ENCODE assay signal across 32 mouse cellular contexts in the genomic region with DNA sequence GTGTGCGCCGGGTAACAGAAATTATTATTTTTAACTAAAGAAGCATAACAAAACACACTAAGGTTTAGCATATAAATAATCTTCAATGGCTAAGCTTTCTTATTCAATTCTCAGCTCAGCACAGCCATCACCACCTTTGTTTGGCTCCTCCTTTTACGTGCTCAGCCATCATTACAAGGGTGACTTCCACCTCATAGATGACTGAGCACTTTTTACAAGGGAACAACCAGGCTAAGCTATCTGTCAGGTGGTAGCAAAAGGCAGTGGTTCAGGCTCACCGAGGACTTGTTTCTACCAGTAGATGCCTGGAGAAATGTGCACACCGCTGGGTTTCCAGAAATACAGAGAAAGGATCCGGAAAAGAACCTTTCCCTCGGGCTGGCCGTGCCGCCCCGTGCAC. TPM values are rescaled to one million over a fixed set of nuclear protein-coding genes. Genes with fewer than 3 reads are reported as not detected.
"Had no signal": no experiment of that assay in that cellular context is flagged by ENCODE, and none has a peak within 500 bp of the region (broad histone marks: within the 10 kb centered on the region; RNA-seq: fewer than 3 reads in every experiment).

No protein-coding gene starts in this region.

- H3K36me3 ChIP-seq: liver, embryonic 13.5 days; midbrain, embryonic 10.5 days; midbrain, embryonic 13.5 days; neural tube, embryonic 13.5 days had no signal

- H3K9me3 ChIP-seq: liver, embryonic 13.5 days; megakaryocyte, embryonic 14.5 days; midbrain, embryonic 10.5 days; midbrain, embryonic 13.5 days; neural tube, embryonic 13.5 days had no signal

- DNase-seq: kidney, adult 18-20 months; kidney, adult 9 months; kidney, postnatal 25 days; layer of hippocampus, adult 9-11 months; liver, embryonic 13.5 days; lung, embryonic 14.5 days; thymus, adult 18-20 months; thymus, postnatal 14 days; thymus, postnatal 4 days had no signal

- H3K4me1 ChIP-seq: liver, embryonic 13.5 days; megakaryocyte, embryonic 14.5 days; midbrain, embryonic 13.5 days had no signal

- H3K27ac ChIP-seq: layer of hippocampus, adult 2 months; left cerebral cortex, adult 2 months; liver, embryonic 13.5 days; macrophage; midbrain, embryonic 10.5 days; midbrain, embryonic 13.5 days; neural tube, embryonic 13.5 days had no signal

- H3K9ac ChIP-seq: liver, embryonic 13.5 days; lung, embryonic 14.5 days; midbrain, embryonic 13.5 days; neural tube, embryonic 13.5 days had no signal

- ATAC-seq: lung, postnatal 0 days; midbrain, embryonic 13.5 days; midbrain, embryonic 16.5 days had no signal

- H3K27me3 ChIP-seq: liver, embryonic 13.5 days had no signal

- H3K4me3 ChIP-seq: layer of hippocampus, adult 2 months; left cerebral cortex, adult 2 months; liver, embryonic 13.5 days; megakaryocyte, embryonic 14.5 days; midbrain, embryonic 10.5 days; midbrain, embryonic 13.5 days; myocyte; neural tube, embryonic 13.5 days had no signal

- H3K4me2 ChIP-seq: liver, embryonic 13.5 days; lung, embryonic 14.5 days; midbrain, embryonic 13.5 days; neural tube, embryonic 13.5 days had no signal

RNA-seq across cellular contexts. Expression of gene Gm5089, which starts 16.9 kb away (rescaled TPM):
- total RNA-seq: liver, adult 2 months; monocyte, adult 5-6 weeks; neutrophil, adult 5-6 weeks had no signal
- polyA plus RNA-seq: kidney, embryonic 16.5 days; large intestine, adult 2 months; limb, embryonic 14.5 days; liver, adult 2 months; liver, embryonic 13.5 days; liver, embryonic 16.5 days; lung, embryonic 14.5 days; lung, postnatal 0 days; macrophage; myocyte; small intestine, adult 2 months; spleen, adult 2 months; stomach, embryonic 16.5 days; testis, adult 2 months had no signal

RNA-seq across cellular contexts. Expression of gene Zic5, which starts 31.4 kb away (rescaled TPM):
- total RNA-seq: liver, adult 2 months; neutrophil, adult 5-6 weeks had no signal
- polyA plus RNA-seq: large intestine, adult 2 months; liver, adult 2 months; liver, embryonic 16.5 days; lung, embryonic 14.5 days; lung, postnatal 0 days; macrophage; small intestine, adult 2 months; spleen, adult 2 months; stomach, embryonic 16.5 days had no signal

RNA-seq across cellular contexts. Expression of gene Zic2, which starts 41.2 kb away (rescaled TPM):
- total RNA-seq: liver, adult 2 months; monocyte, adult 5-6 weeks; neutrophil, adult 5-6 weeks had no signal
- polyA plus RNA-seq: kidney, embryonic 16.5 days; large intestine, adult 2 months; liver, adult 2 months; liver, embryonic 13.5 days; liver, embryonic 16.5 days; lung, embryonic 14.5 days; macrophage; small intestine, adult 2 months; spleen, adult 2 months; stomach, embryonic 16.5 days had no signal

RNA-seq across cellular contexts. Expression of gene Gm10837, which starts 56.3 kb away (rescaled TPM):
- total RNA-seq: layer of hippocampus, adult 2 months; left cerebral cortex, adult 2 months; left cerebral cortex, postnatal 10 days; left cerebral cortex, postnatal 36 days; liver, adult 2 months; monocyte, adult 5-6 weeks; neutrophil, adult 5-6 weeks had no signal
- polyA plus RNA-seq: kidney, embryonic 16.5 days; large intestine, adult 2 months; liver, adult 2 months; liver, embryonic 13.5 days; liver, embryonic 16.5 days; lung, embryonic 14.5 days; lung, postnatal 0 days; macrophage; myocyte; small intestine, adult 2 months; spleen, adult 2 months; stomach, embryonic 16.5 days; testis, adult 2 months had no signal
